Mouse (Mus musculus) brain, embryonic 14.5 days (tissue): ENCODE measurements around the gene Tmed6.

Experiments used
- CTCF ChIP-seq: fragments of 200-500 bp; IDR thresholded peaks from 2 replicates; pipeline ENCODE4 v1.5.1; 2012; ENCODE audit warnings: inconsistent platforms, mild to moderate bottlenecking, moderate library complexity, borderline replicate concordance; ENCODE audit not compliant: insufficient read depth, insufficient read length; ENCODE audit errors: extremely low read depth
- POLR2A ChIP-seq: fragments of 200-500 bp; IDR thresholded peaks from 2 replicates; pipeline ENCODE4 v1.6.1; 2012; ENCODE audit warnings: mild to moderate bottlenecking, inconsistent platforms, borderline replicate concordance; ENCODE audit not compliant: poor library complexity, insufficient read depth, insufficient read length, severe bottlenecking; ENCODE audit errors: extremely low read depth

DNA sequence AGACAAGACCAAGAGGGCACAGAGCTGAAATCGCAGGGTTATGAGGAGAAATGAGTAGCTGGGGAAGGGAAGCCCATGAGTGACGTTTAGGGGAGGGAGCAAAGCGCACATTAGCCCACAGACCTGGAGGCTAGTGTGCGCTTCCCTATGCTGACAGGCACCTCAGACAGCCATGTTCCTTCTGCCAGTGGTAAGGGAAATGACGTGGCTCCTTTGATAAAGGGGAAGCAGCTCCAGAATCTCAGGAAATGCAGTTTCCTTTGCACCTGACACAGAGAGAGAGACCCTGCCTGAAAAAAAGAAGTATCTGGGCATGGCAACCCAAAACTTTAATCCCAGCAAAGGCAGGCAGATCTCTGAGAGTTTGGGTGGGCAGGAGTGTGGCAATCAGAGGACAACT lies 35.4 kb downstream of the Tmed6 start:
- TF ChIP-seq POLR2A (no peak), CTCF (no peak)
